Mouse (Mus musculus) midbrain, embryonic 10.5 days (tissue): ENCODE data around the gene Gm20388. TPM values are rescaled to one million over a fixed set of nuclear protein-coding genes. Genes with fewer than 3 reads are reported as not detected.

Experiments used
- DNase-seq: peaks from one replicate; pipeline ENCODE4 v3.0.0-alpha.2; 2017; ENCODE audit warnings: low spot score
- H3K27ac ChIP-seq: fragments of 300-500 bp; sonication (generic); replicated peaks from 2 replicates; pipeline ENCODE4 v1.5.1; 2016; ENCODE audit warnings: mild to moderate bottlenecking
- H3K27me3 ChIP-seq: fragments of 300-500 bp; sonication (generic); 2 replicates; pipeline ENCODE4 v1.6.1; 2016; ENCODE audit warnings: low read depth, mild to moderate bottlenecking; ENCODE audit not compliant: poor library complexity, severe bottlenecking
- H3K36me3 ChIP-seq: fragments of 300-500 bp; sonication (generic); 2 replicates; pipeline ENCODE4 v1.6.1; 2016; ENCODE audit warnings: mild to moderate bottlenecking, moderate library complexity
- H3K4me1 ChIP-seq: fragments of 300-500 bp; sonication (generic); 2 replicates; pipeline ENCODE4 v1.6.1; 2016
- H3K4me3 ChIP-seq: fragments of 300-500 bp; sonication (generic); 2 replicates; pipeline ENCODE4 v1.5.1; 2016; ENCODE audit warnings: mild to moderate bottlenecking, moderate library complexity
- H3K9me3 ChIP-seq: fragments of 300-500 bp; sonication (generic); replicated peaks from 2 replicates; pipeline ENCODE4 v1.6.1; 2016; ENCODE audit warnings: mild to moderate bottlenecking
- WGBS: fragments of 180-500 bp; shearing (Covaris S2); methylation state at CpG from one replicate; pipeline ENCODE4 v1.1.7; 2016; 5-methylcytosine and 5-hydroxymethylcytosine counted together
- polyA plus RNA-seq: library from polyadenylated mRNA; unstranded; fragments of >200 nt; fragmentation: Nextera tagmentation; extraction: Ambion mirVana; gene quantifications from 2 replicates; pipeline ENCODE4 v1.2.1, GENCODE M21; 2016

Gene Gm20388
- polyA plus RNA-seq, 1 experiment from 2014 or later: 7.1 TPM

DNA sequence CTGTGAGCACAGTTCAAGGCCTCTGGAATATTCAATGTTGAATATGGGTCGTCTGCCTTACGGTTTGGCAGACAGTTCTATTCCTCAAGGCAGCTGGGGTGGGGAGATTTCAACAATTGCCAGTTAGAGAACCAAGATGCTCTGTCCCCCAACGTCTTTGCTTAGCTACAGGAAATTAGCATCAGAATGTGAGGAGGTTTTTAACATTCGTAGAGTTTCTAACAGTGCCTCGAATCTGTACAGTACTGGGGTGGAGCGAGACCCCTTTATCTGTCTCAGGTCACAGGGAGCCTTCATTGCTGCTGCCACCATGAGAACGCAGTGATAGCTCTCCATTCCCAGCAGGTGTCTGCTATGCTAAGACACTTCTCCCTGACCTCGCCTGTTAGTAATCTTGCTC, 3465.5 kb downstream of the Gm20388 start:
- Histone ChIP-seq H3K4me1 (peaks cover 33% of the 10 kb centered on the region), H3K9me3 (no peaks in the 10 kb centered on the region), H3K36me3 (peaks cover 32% of the 10 kb centered on the region), H3K4me3 (no peak overlapping the region), H3K27ac (no peak overlapping the region), H3K27me3 (no peaks in the 10 kb centered on the region)
- 74% methylated on average over 8 of the region's 8 CpGs for WGBS
- DNase-seq: no peak

DNA sequence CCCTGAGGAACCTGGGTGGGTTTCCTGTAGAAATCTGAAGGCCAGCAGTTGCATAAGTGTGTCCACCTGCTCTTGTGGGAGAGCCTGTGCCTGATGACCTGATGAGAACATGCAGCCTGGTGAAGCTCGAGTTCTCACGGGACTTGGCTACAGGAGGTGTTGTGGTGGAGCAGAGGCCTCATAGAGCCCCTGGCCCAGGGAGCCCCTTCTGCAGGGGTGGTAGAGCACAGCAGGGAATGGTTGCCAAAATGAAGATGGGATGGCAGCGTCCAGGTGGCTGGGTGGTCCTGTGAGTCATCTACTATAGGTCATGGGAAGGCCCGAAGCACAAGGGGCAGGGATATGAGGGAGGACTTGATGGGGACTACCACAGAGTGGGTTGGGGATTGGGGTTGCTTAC, 3471.1 kb downstream of the Gm20388 start:
- peaks cover 73% of the 10 kb centered on the region for H3K36me3 ChIP-seq
- DNase-seq: no peak
- no peak overlapping the region for H3K4me3 ChIP-seq
- WGBS: 91% methylated on average over 4 of the region's 4 CpGs
- no peaks in the 10 kb centered on the region for H3K27me3 ChIP-seq
- no peaks in the 10 kb centered on the region for H3K9me3 ChIP-seq
- H3K4me1 ChIP-seq: no peaks in the 10 kb centered on the region
- no peak overlapping the region for H3K27ac ChIP-seq

DNA sequence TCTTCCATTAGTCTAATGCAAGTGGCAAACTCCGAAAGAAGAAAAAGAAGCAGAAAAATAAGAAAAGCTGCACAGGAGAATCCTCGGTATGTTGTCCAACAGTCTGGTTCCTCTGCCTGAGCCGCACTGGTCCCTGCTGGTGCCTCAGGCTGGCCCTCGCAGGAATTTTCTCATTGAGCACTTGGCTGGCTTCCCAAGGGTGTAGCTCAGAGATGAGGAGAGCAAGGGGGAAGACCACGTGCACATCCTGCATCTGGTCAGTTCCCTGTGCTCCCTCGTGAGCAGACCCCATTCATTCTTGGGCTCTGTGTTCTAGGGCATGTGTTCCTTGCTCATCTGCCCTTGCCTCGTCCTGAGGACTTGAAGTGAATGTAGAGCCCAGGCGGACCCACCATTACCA, 3471.9 kb downstream of the Gm20388 start:
- no peak for DNase-seq
- H3K27me3 ChIP-seq: no peaks in the 10 kb centered on the region
- 94% methylated on average over 8 of the region's 8 CpGs for WGBS
- H3K4me1 ChIP-seq: no peaks in the 10 kb centered on the region
- no peaks in the 10 kb centered on the region for H3K9me3 ChIP-seq
- H3K27ac ChIP-seq: no peak overlapping the region
- H3K4me3 ChIP-seq: no peak overlapping the region
- H3K36me3 ChIP-seq: peaks cover 76% of the 10 kb centered on the region

DNA sequence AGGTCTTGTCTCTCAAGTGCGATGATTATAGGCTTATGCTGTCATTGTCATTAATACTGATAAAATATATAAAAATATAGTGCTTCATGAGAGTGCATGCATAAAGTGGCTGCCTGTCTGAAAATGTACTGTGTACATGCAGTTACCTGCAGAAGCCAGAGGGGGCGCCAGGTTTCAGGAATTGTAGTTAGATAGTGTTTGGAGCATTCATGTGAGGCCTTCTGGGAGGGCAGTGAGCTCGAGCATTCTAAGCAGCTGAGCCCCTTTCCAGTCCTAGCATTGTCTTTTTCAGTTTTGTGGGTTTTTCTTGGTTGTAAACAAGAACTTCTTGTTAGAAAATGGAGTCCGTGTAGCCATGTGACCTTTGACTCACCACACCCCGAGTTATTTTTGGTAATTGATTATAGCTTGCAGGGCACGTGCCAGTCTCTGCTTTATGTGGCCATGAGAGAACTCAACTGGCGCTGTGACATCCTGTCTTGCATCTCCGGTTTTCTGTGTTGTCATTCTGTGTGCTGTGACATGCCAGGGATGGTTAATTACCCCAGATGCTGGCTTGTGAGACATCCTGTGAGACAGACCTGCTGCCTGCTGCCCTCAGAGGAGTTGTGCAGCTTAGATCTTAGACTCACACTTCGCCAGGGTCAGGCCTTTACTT, 3474.4 kb downstream of the Gm20388 start:
- no peaks in the 10 kb centered on the region for H3K27me3 ChIP-seq

DNA sequence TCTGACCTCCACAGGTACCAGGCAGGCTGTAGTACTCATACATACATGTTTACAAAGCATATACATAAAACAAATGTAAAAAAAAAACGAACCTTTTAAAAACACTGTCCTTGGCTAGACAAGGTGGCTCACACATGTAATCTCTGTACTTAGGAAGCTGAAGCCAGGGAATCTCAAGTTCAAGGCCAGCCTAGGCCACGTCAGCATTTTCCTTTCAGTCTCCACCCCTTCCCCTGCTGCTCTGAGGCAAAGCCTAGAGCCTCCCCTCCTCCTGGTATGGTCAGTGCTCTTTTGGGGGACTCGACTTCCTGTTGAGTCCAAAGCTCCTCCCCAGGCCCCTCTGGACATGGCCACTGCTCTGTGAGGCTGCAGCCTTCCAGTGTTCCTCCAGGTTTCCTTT, 3476.4 kb downstream of the Gm20388 start:
- no peaks in the 10 kb centered on the region for H3K27me3 ChIP-seq
- H3K4me1 ChIP-seq: no peaks in the 10 kb centered on the region
- H3K4me3 ChIP-seq: no peak overlapping the region
- H3K27ac ChIP-seq: no peak overlapping the region
- no peak for DNase-seq
- no peaks in the 10 kb centered on the region for H3K9me3 ChIP-seq
- WGBS: 88% methylated on average over 3 of the region's 3 CpGs
- peaks cover 100% of the 10 kb centered on the region for H3K36me3 ChIP-seq

More for the DNA sequence above, 3474.4 kb downstream of the Gm20388 start:
- peaks cover 95% of the 10 kb centered on the region for H3K36me3 ChIP-seq
- no peaks in the 10 kb centered on the region for H3K4me1 ChIP-seq
- 75% methylated on average over 9 of the region's 9 CpGs for WGBS
- no peak overlapping the region for H3K27ac ChIP-seq
- no peaks in the 10 kb centered on the region for H3K9me3 ChIP-seq
- peak; percentile 24 for DNase-seq
- H3K4me3 ChIP-seq: no peak overlapping the region

DNA sequence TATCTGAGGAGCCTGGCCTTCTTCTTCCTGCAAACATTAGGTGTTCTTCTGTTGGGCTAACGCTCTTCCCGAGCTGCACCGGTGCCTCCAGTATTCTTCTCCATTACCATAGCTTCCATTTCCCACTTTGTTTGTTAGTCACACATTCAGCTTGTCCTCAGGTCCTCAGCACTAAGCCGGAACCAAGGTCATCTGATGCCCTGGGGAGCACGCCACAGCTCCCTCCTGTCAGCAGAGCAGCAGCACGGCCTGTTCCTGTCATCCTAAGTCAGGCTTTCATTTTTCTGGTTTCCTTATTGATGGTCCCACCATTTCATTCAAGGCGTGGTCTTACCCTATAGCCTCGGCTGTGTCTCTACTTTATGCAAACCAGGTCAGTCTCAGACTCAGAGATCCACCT, 3477.2 kb downstream of the Gm20388 start:
- H3K27ac ChIP-seq: no peak overlapping the region
- H3K9me3 ChIP-seq: no peaks in the 10 kb centered on the region
- WGBS: 96% methylated on average over 8 of the region's 8 CpGs

DNA sequence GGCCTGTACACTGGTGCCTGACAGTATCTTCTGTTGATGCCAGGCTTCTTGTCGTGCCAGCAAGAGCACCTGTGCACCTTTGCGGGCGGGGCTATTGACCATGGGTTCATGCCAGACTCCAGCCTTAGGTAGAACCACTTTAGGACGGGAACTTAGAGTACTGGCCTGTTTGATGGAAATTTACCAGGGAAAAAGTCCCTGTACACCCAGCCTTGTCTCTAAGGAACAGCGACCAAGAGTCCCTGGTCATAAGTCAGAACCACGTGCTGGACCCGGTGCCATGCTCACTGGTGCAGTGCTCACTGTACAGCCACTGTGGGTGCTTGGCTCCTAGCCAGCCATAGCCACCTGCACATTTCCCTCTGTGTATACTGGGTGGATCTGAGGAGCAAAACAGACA, 3478.4 kb downstream of the Gm20388 start:
- H3K36me3 ChIP-seq: peaks cover 100% of the 10 kb centered on the region
- WGBS: 98% methylated on average over 7 of the region's 7 CpGs

More for the DNA sequence above, 3477.2 kb downstream of the Gm20388 start:
- H3K27me3 ChIP-seq: no peaks in the 10 kb centered on the region
- DNase-seq: no peak
- H3K4me1 ChIP-seq: no peaks in the 10 kb centered on the region
- H3K36me3 ChIP-seq: peaks cover 100% of the 10 kb centered on the region
- H3K4me3 ChIP-seq: no peak overlapping the region

DNA sequence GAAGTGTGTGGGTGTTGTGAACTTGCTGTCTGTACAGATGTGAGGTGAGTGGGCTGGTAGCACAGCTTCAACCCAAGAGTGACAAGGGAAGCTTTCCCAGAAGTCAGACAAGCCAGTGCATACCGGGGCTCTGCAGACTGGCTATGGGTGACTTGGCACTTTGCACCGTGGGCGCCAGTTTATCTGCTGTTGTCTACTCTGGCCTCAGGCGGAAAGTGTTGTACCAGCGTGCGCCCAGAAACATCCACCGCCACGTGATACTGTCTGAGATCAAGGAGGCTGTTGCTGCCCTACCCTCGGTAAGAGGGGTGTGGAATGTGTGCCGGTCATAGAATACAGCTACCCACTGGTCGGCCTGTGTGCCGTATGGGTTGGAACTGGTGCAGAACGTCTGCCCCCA, 3487.7 kb downstream of the Gm20388 start:
- H3K36me3 ChIP-seq: peaks cover 100% of the 10 kb centered on the region
- no peaks in the 10 kb centered on the region for H3K27me3 ChIP-seq
- no peaks in the 10 kb centered on the region for H3K4me1 ChIP-seq
- no peak for DNase-seq
- no peak overlapping the region for H3K27ac ChIP-seq
- 95% methylated on average over 13 of the region's 13 CpGs for WGBS
- H3K9me3 ChIP-seq: no peaks in the 10 kb centered on the region
- H3K4me3 ChIP-seq: no peak overlapping the region

More for the DNA sequence above, 3478.4 kb downstream of the Gm20388 start:
- H3K4me3 ChIP-seq: no peak overlapping the region
- H3K27me3 ChIP-seq: no peaks in the 10 kb centered on the region
- no peak for DNase-seq
- H3K9me3 ChIP-seq: no peaks in the 10 kb centered on the region
- H3K4me1 ChIP-seq: no peaks in the 10 kb centered on the region
- H3K27ac ChIP-seq: no peak overlapping the region

DNA sequence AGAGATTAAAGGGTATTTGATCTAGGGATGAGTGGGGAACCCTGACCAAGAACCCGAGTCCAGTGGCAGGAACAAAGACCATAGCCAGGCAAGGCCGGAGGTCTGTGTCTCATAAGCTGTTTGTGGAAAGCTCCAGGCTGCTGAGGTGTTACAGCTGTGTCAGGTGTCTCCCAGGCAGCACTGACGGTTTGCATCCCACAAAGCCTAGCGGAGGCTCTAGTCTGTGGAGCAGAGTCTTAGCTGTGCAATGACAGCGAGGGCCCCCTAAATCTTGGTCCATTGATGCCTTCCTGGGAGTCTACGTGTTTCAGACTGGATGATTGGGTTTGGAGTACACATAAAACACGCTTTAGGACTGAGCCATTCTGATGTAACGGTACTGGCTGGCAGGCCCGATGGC, 3491.3 kb downstream of the Gm20388 start:
- Histone ChIP-seq H3K27ac (no peak overlapping the region), H3K27me3 (no peaks in the 10 kb centered on the region), H3K36me3 (peaks cover 66% of the 10 kb centered on the region), H3K4me3 (no peak overlapping the region), H3K4me1 (peaks cover 16% of the 10 kb centered on the region), H3K9me3 (no peaks in the 10 kb centered on the region)
- WGBS: 92% methylated on average over 9 of the region's 9 CpGs
- DNase-seq: no peak

DNA sequence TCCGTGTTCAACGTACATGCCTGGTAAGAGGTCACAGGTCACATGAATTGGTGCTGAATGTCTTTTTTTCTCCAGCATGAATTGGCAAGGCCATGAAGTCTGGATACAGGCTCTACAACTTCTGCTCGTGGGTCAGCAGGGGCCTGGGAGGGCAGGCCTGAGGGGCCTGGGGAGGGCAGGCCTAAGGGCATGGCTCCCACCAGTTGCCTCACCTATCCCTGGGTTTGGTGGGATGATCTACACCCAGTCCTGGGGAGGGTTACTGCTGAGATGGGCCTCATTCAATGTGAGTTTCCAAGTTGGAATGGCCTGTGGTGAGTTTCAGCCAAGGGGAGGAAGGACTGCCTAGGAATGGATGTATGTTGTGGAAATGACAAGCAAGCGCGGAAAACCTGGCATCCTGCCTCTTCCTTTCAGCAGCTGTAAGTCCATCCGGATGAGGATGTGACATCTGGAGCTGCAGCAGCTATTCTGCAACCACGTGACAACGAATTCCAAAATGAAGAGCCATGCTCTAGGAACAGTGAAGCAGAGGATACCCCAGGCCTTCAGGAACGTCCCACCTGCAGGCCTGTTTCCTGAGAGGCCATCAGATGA, 3492.2 kb downstream of the Gm20388 start:
- 0 out of 2 replicates have a peak, but pooled peaks cover under 1% of the 10 kb centered on the region for H3K27me3 ChIP-seq
- H3K36me3 ChIP-seq: peaks cover 57% of the 10 kb centered on the region
- DNase-seq: no peak
- WGBS: 93% methylated on average over 9 of the region's 9 CpGs
- H3K4me1 ChIP-seq: peaks cover 21% of the 10 kb centered on the region
- no peaks in the 10 kb centered on the region for H3K9me3 ChIP-seq
- no peak overlapping the region for H3K27ac ChIP-seq
- H3K4me3 ChIP-seq: no peak overlapping the region

DNA sequence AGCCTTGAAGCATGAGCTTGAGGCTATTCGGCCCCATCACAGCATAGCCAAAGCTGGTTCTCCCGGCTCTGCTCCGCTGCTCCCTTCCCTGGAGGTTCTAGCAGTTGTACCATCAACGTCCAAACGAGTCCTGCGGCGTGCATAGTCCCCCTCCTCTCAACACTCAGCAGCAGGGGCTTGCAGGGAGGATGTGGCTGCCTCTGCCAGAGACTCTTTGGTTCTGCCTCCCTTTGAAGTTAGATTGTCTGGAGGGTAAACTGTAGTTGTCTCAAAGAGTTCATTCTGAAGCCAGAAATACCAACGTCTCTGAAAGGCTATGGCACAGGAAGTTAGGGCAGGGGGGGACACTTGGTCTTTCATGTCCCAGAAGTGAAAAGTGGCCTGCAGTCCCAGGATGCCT, 3493.9 kb downstream of the Gm20388 start:
- Histone ChIP-seq H3K27me3 (peaks cover 16% of the 10 kb centered on the region), H3K36me3 (peaks cover 40% of the 10 kb centered on the region), H3K4me3 (no peak overlapping the region), H3K27ac (0 out of 2 replicates have a peak overlapping the region, but pooled peaks have one; percentile 23), H3K4me1 (peaks cover 34% of the 10 kb centered on the region), H3K9me3 (no peaks in the 10 kb centered on the region)
- 57% methylated on average over 8 of the region's 8 CpGs for WGBS
- no peak for DNase-seq

DNA sequence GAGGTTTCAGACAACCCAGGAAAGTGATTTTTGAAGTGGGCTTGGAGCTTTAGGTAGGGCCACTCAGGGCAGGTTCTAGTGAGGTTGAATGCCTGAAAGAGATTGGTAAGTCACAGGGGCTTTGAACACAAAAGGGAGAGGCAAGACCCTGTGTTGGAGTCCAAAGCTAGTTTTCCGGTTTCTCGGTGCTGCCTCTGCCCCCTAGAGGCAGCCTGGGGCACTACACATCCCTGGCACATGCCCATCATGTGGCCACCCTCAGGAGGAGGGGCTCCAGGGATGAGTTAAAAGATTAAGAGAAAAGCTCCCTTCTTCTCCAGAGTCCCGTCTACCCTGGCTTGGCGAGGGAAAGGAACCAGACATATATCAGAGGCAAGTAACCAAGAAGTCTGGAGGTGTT, 3496.1 kb downstream of the Gm20388 start, which contains the start of gene Mc1r:
Gene Mc1r (plus strand): TSS at position 322 of the 400 bp plus-strand sequence.
- Histone ChIP-seq H3K36me3 (peaks cover 18% of the 10 kb centered on the region), H3K4me3 (0 out of 2 replicates have a peak within 1 kb of the TSS, but pooled peaks have one; percentile 3), H3K27me3 (peaks cover 39% of the 10 kb centered on the region), H3K27ac (peak within 1 kb of the TSS; percentile 58), H3K9me3 (no peaks in the 10 kb centered on the region), H3K4me1 (peaks cover 56% of the 10 kb centered on the region)
- DNase-seq: peak; percentile 77
- WGBS: 5% methylated on average over 4 of the region's 4 CpGs

DNA sequence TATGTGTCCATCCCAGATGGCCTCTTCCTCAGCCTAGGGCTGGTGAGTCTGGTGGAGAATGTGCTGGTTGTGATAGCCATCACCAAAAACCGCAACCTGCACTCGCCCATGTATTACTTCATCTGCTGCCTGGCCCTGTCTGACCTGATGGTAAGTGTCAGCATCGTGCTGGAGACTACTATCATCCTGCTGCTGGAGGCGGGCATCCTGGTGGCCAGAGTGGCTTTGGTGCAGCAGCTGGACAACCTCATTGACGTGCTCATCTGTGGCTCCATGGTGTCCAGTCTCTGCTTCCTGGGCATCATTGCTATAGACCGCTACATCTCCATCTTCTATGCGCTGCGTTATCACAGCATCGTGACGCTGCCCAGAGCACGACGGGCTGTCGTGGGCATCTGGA, 3497.0 kb downstream of the Gm20388 start:
- H3K27ac ChIP-seq: no peak overlapping the region
- H3K4me1 ChIP-seq: peaks cover 65% of the 10 kb centered on the region

More for the DNA sequence above, 3497.0 kb downstream of the Gm20388 start:
- Histone ChIP-seq H3K9me3 (no peaks in the 10 kb centered on the region), H3K27me3 (peaks cover 47% of the 10 kb centered on the region), H3K36me3 (peaks cover 10% of the 10 kb centered on the region), H3K4me3 (no peak overlapping the region)
- WGBS: 94% methylated on average over 13 of the region's 13 CpGs
- DNase-seq: no peak
